Mouse (Mus musculus) brain, embryonic 14.5 days (tissue): ENCODE results near the gene Mx1.

ENCODE experiments used
- CTCF ChIP-seq: fragments of 200-500 bp; IDR thresholded peaks from 2 replicates; pipeline ENCODE4 v1.5.1; 2012; ENCODE audit warnings: inconsistent platforms, mild to moderate bottlenecking, moderate library complexity, borderline replicate concordance; ENCODE audit not compliant: insufficient read depth, insufficient read length; ENCODE audit errors: extremely low read depth
- POLR2A ChIP-seq: fragments of 200-500 bp; IDR thresholded peaks from 2 replicates; pipeline ENCODE4 v1.6.1; 2012; ENCODE audit warnings: mild to moderate bottlenecking, inconsistent platforms, borderline replicate concordance; ENCODE audit not compliant: poor library complexity, insufficient read depth, insufficient read length, severe bottlenecking; ENCODE audit errors: extremely low read depth

- TF ChIP-seq POLR2A (no peak), CTCF (no peak)
Measured at GRCm38 (mm10) chr16:97402213-97402785, 60.4 kb downstream of the Mx1 start.
